Mouse (Mus musculus) CH12.LX (cell line): Measurements from ENCODE around the gene Suclg2. TPM values are rescaled to one million over a fixed set of nuclear protein-coding genes. Genes with fewer than 3 reads are reported as not detected.

Source experiments
- DNase-seq: peaks from one replicate; pipeline ENCODE4 v3.0.0-alpha.2; 2013; ENCODE audit errors: extremely low read depth
- H3K27ac ChIP-seq: 2 replicates; pipeline ENCODE4 v1.5.1; 2012; ENCODE audit warnings: low read depth, mild to moderate bottlenecking, control low read depth, moderate library complexity; ENCODE audit not compliant: insufficient read depth
- H3K27me3 ChIP-seq: replicated peaks from 2 replicates; pipeline ENCODE3; 2012; ENCODE audit warnings: inconsistent platforms
- H3K36me3 ChIP-seq, 2 experiments: replicated peaks in 1 of 2; 2 replicates each; pipeline versions ENCODE3 to v1.6.1; 2012; ENCODE audit warnings: inconsistent platforms in 1 of 2, low read length in 1 of 2, mild to moderate bottlenecking in 1 of 2, mixed read lengths in 1 of 2, moderate library complexity in 1 of 2; ENCODE audit not compliant: control insufficient read depth in 1 of 2, insufficient read depth in 1 of 2
- H3K4me1 ChIP-seq, 2 experiments: 2 replicates each; pipeline ENCODE4 v1.6.1; 2012; ENCODE audit warnings: inconsistent platforms in 1 of 2, moderate library complexity in 1 of 2; ENCODE audit not compliant: insufficient read depth in 2 of 2, control insufficient read depth in 1 of 2
- H3K4me2 ChIP-seq: 2 replicates; pipeline ENCODE4 v1.6.1; 2012; ENCODE audit warnings: low read depth, mild to moderate bottlenecking, control low read depth; ENCODE audit not compliant: poor library complexity, insufficient read depth, severe bottlenecking
- H3K4me3 ChIP-seq, 3 experiments: fragments of 150-350 bp in 1 of 3; sonication (generic) in 1 of 3; replicated peaks in 1 of 3; 2 replicates each; pipeline versions ENCODE3 to v1.5.1; 2011 to 2012; ENCODE audit warnings: low read depth in 2 of 3, low read length in 2 of 3, mild to moderate bottlenecking in 2 of 3, moderate library complexity in 2 of 3, control low read depth in 1 of 3, improper control_type of control experiment in 1 of 3, inconsistent platforms in 1 of 3, mixed read lengths in 1 of 3; ENCODE audit not compliant: poor library complexity in 1 of 3
- H3K79me2 ChIP-seq: replicated peaks from 2 replicates; pipeline ENCODE4 v1.6.1; 2012; ENCODE audit warnings: mild to moderate bottlenecking, moderate library complexity; ENCODE audit not compliant: control insufficient read depth, poor library complexity, insufficient read depth, severe bottlenecking; ENCODE audit errors: extremely low read depth
- H3K9ac ChIP-seq: 2 replicates; pipeline ENCODE4 v1.6.1; 2012; ENCODE audit warnings: low read depth, mild to moderate bottlenecking, control low read depth, moderate library complexity; ENCODE audit not compliant: insufficient read depth
- H3K9me3 ChIP-seq: replicated peaks from 2 replicates; pipeline ENCODE3; 2012; ENCODE audit warnings: low read length, inconsistent platforms, mixed read lengths
- CHD1 ChIP-seq: IDR thresholded peaks from 2 replicates; pipeline ENCODE4 v1.6.1; 2012; ENCODE audit warnings: low read depth, low read length, improper control_type of control experiment, inconsistent platforms
- CTCF ChIP-seq, 2 experiments: IDR thresholded peaks in 1 of 2; conservative IDR thresholded peaks in 1 of 2; 2 replicates each; pipeline ENCODE4 v1.5.1; 2011 to 2012; ENCODE audit warnings: low read depth in 2 of 2, low read length in 2 of 2, improper control_type of control experiment in 1 of 2, inconsistent platforms in 1 of 2, mild to moderate bottlenecking in 1 of 2, moderate library complexity in 1 of 2
- E2F4 ChIP-seq: IDR thresholded peaks from 2 replicates; pipeline ENCODE4 v1.6.1; 2011; ENCODE audit warnings: low read depth, low read length, improper control_type of control experiment; ENCODE audit not compliant: insufficient replicate concordance
- ELF1 ChIP-seq: IDR thresholded peaks from 2 replicates; pipeline ENCODE4 v1.6.1; 2014; ENCODE audit warnings: low read depth, mild to moderate bottlenecking, inconsistent platforms, low read length, improper control_type of control experiment
- EP300 ChIP-seq: IDR thresholded peaks from 2 replicates; pipeline ENCODE4 v1.6.1; 2011; ENCODE audit warnings: low read length, improper control_type of control experiment
- ETS1 ChIP-seq: conservative IDR thresholded peaks from 2 replicates; pipeline ENCODE4 v1.6.1; 2012; ENCODE audit warnings: low read depth, mild to moderate bottlenecking, inconsistent platforms, low read length, improper control_type of control experiment, moderate library complexity
- GABPA ChIP-seq: IDR thresholded peaks from 2 replicates; pipeline ENCODE4 v1.6.1; 2012; ENCODE audit warnings: low read depth, low read length, improper control_type of control experiment, inconsistent platforms; ENCODE audit not compliant: insufficient replicate concordance
- HCFC1 ChIP-seq: IDR thresholded peaks from 2 replicates; pipeline ENCODE4 v1.6.1; 2012; ENCODE audit warnings: low read depth, mild to moderate bottlenecking, inconsistent platforms, low read length, improper control_type of control experiment
- IRF4 ChIP-seq: IDR thresholded peaks from 2 replicates; pipeline ENCODE4 v1.6.1; 2014; ENCODE audit warnings: low read depth, mild to moderate bottlenecking, inconsistent platforms, low read length, improper control_type of control experiment
- JUN ChIP-seq: IDR thresholded peaks from 2 replicates; pipeline ENCODE4 v1.6.1; 2011; ENCODE audit warnings: low read depth, mild to moderate bottlenecking, low read length, improper control_type of control experiment, moderate library complexity; ENCODE audit not compliant: insufficient read depth
- MAFK ChIP-seq: IDR thresholded peaks from 2 replicates; pipeline ENCODE4 v1.6.1; 2011; ENCODE audit warnings: low read length, improper control_type of control experiment; ENCODE audit not compliant: insufficient replicate concordance
- MAX ChIP-seq: IDR thresholded peaks from 2 replicates; pipeline ENCODE4 v1.6.1; 2011; ENCODE audit warnings: low read length, improper control_type of control experiment
- MAZ ChIP-seq: IDR thresholded peaks from 2 replicates; pipeline ENCODE4 v1.6.1; 2012; ENCODE audit warnings: low read depth, mild to moderate bottlenecking, inconsistent platforms, low read length, improper control_type of control experiment, moderate library complexity
- MXI1 ChIP-seq: IDR thresholded peaks from 2 replicates; pipeline ENCODE4 v1.6.1; 2011; ENCODE audit warnings: mild to moderate bottlenecking, low read depth, low read length, improper control_type of control experiment
- NRF1 ChIP-seq: IDR thresholded peaks from 2 replicates; pipeline ENCODE4 v1.6.1; 2014; ENCODE audit warnings: low read depth, mild to moderate bottlenecking, inconsistent platforms, low read length, improper control_type of control experiment, moderate library complexity
- POLR2A ChIP-seq: IDR thresholded peaks from 2 replicates; pipeline ENCODE4 v1.6.1; 2011; ENCODE audit warnings: low read depth, mild to moderate bottlenecking, improper control_type of control experiment, low read length
- POLR2AphosphoS2 ChIP-seq: IDR thresholded peaks from 2 replicates; pipeline ENCODE4 v1.6.1; 2011; ENCODE audit warnings: low read depth, low read length, improper control_type of control experiment
- RAD21 ChIP-seq: IDR thresholded peaks from 2 replicates; pipeline ENCODE4 v1.6.1; 2011; ENCODE audit warnings: low read depth, mild to moderate bottlenecking, low read length, improper control_type of control experiment, moderate library complexity
- RCOR1 ChIP-seq: conservative IDR thresholded peaks from 2 replicates; pipeline ENCODE4 v1.6.1; 2012; ENCODE audit warnings: low read depth, mild to moderate bottlenecking, inconsistent platforms, low read length, improper control_type of control experiment
- SIN3A ChIP-seq: IDR thresholded peaks from 2 replicates; pipeline ENCODE4 v1.6.1; 2012; ENCODE audit warnings: low read length, improper control_type of control experiment, inconsistent platforms
- SMC3 ChIP-seq: IDR thresholded peaks from 2 replicates; pipeline ENCODE4 v1.6.1; 2011; ENCODE audit warnings: low read depth, low read length, improper control_type of control experiment
- TBP ChIP-seq: conservative IDR thresholded peaks from 2 replicates; pipeline ENCODE4 v1.6.1; 2011; ENCODE audit warnings: low read depth, low read length, improper control_type of control experiment
- TCF12 ChIP-seq: IDR thresholded peaks from 2 replicates; pipeline ENCODE4 v1.6.1; 2014; ENCODE audit warnings: low read depth, mild to moderate bottlenecking, inconsistent platforms, low read length, improper control_type of control experiment
- USF1 ChIP-seq: IDR thresholded peaks from 2 replicates; pipeline ENCODE4 v1.6.1; 2014; ENCODE audit warnings: low read depth, mild to moderate bottlenecking, inconsistent platforms, low read length, improper control_type of control experiment
- ZMIZ1 ChIP-seq: IDR thresholded peaks from 2 replicates; pipeline ENCODE4 v1.6.1; 2012; ENCODE audit warnings: low read depth, mild to moderate bottlenecking, inconsistent platforms, low read length, improper control_type of control experiment
- ZNF384 ChIP-seq: IDR thresholded peaks from 2 replicates; pipeline ENCODE4 v1.6.1; 2012; ENCODE audit warnings: low read depth, low read length, improper control_type of control experiment, inconsistent platforms
- dilution Hi-C: fragments of 300-500 bp; cut with MboI; formaldehyde crosslinking; loops from 2 replicates; pipeline ENCODE4 v1.14.3; 2020; ENCODE audit warnings: low sequenced_read_pairs; ENCODE audit not compliant: extremely low pct_unique_long_range_greater_than_20kb, extremely low pct_ligation_motif_present
- in situ Hi-C: fragments of 300-500 bp; cut with MboI; formaldehyde crosslinking; loops from 3 replicates; pipeline ENCODE4 v1.14.3; 2019; ENCODE audit warnings: low sequenced_read_pairs, low pct_ligation_motif_present, low pct_unique_long_range_greater_than_20kb, mixed read lengths
- polyA plus RNA-seq: library from polyadenylated mRNA; unstranded; fragments of >175 nt; gene quantifications from 2 replicates; pipeline ENCODE4 v1.2.1, GENCODE M21; 2012; ENCODE audit warnings: low read depth; ENCODE audit not compliant: insufficient read length
- total RNA-seq, 2 experiments: library from RNA; depleted of rRNA; stranded (reverse); fragments of 300-350 nt in 1 of 2; fragments of >200 nt in 1 of 2; gene quantifications; 2 replicates each; pipeline ENCODE4 v1.2.3; 2012 to 2014

Suclg2 gene
- total and polyA plus RNA-seq, 3 experiments = 46.5 to 86.2 (median 48.3) TPM

DNA sequence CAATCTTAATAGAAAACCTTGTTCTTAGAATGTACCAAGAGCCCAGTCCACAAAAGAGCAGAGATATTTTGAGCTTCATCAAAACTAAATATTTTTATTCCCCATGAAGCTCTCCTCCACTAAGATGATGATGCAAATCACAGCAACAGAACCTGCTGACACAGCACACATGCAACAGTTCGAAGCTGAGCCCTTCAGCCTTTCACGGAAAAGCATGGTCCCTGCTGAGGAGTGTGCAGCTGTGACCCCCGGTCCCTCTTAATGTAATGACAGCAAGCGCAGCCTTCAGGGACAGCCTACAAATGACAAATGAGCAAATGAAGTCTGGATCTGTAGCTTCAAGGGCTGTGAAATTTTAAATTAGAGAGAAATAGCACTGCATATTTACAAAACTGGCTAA, 128.1 kb downstream of the Suclg2 start:
- Histone ChIP-seq H3K4me2 (no peak overlapping the region), H3K27me3 (no peaks in the 10 kb centered on the region), H3K79me2 (no peaks in the 10 kb centered on the region), H3K27ac (no peak overlapping the region), H3K9ac (no peak overlapping the region), H3K36me3 (peaks cover 11 to 66% of the 10 kb centered on the region in 2 experiments), H3K4me3 (no peak overlapping the region), H3K9me3 (no peaks in the 10 kb centered on the region), H3K4me1 (peaks cover 0 to 9% of the 10 kb centered on the region in 2 experiments; a peak in 1 of 4 replicates)
- dilution Hi-C loops = no loop called here
- DNase-seq = no peak
- TF ChIP-seq POLR2AphosphoS2 (no peak), SIN3A (no peak), ZMIZ1 (no peak), ETS1 (no peak), HCFC1 (no peak), MAFK (no peak), CTCF (conservative IDR thresholded peaks at IDR 0.05 in 1 of 2, IDR thresholded peaks at IDR 0.05 in 1 of 2; ENCODE audit: low read depth in 2 of 2, low read length in 2 of 2) (no peak), ELF1 (no peak), MAZ (no peak), GABPA (no peak), RCOR1 (no peak), ZNF384 (no peak), RAD21 (no peak), EP300 (no peak), USF1 (no peak), TCF12 (no peak)
- in situ Hi-C loops = no loop called here

DNA sequence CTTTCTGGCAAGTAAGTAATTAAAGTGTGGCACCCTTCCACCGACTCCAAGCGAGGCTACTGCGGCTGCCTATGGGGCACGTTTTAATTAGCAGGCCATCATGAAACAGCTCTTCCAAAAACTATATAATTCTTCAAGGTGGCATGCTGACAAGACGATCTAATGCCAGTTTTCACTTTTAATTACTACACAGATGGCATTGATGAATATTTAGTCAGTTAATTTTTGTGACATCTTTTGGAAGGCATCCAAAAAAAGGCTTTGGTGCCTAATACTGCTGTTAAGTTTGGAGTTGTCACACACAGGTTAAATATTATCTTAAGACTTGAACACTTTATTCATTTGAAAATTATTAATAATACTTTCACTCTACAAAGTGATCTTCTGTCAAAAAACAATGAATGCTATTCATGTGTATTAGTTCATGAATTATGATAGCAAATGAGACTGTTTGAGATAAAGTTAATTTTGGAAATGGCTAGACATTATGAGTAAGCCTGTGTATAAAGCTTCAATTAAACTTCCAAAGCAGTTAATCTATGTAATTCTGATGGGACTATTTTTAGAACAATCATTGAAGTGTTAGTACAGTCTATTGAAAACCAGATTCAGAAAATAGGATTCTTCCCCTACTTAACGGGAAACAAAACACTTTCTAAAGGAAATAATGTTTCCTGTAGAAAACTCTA, 131.3 kb downstream of the Suclg2 start:
- no peaks in the 10 kb centered on the region for H3K79me2 ChIP-seq
- H3K36me3 ChIP-seq = peaks cover 3 to 60% of the 10 kb centered on the region in 2 experiments
- in situ Hi-C loops = no loop called here
- no peak for TF ChIP-seq TBP
- no peak for TF ChIP-seq IRF4
- no peak for TF ChIP-seq ETS1
- no peak for TF ChIP-seq MXI1
- TF ChIP-seq MAZ = no peak
- TF ChIP-seq USF1 = no peak
- TF ChIP-seq MAFK = no peak
- TF ChIP-seq MAX = no peak
- no peak for TF ChIP-seq EP300
- no peak for TF ChIP-seq E2F4
- no peak for TF ChIP-seq POLR2A
- no peak for TF ChIP-seq SMC3
- TF ChIP-seq CHD1 = no peak
- TF ChIP-seq HCFC1 = no peak
- no peak for TF ChIP-seq SIN3A
- no peak for TF ChIP-seq GABPA
- TF ChIP-seq JUN = no peak
- TF ChIP-seq NRF1 = no peak
- TF ChIP-seq ZNF384 = no peak
- TF ChIP-seq CTCF (conservative IDR thresholded peaks at IDR 0.05 in 1 of 2, IDR thresholded peaks at IDR 0.05 in 1 of 2; ENCODE audit: low read depth in 2 of 2, low read length in 2 of 2) = no peak
- H3K4me2 ChIP-seq = no peak overlapping the region
- no peak for DNase-seq
- dilution Hi-C loops = no loop called here
- no peak overlapping the region for H3K9ac ChIP-seq
- H3K4me3 ChIP-seq = no peak overlapping the region
- H3K4me1 ChIP-seq = peaks cover 0 to 18% of the 10 kb centered on the region in 2 experiments; a peak in 1 of 4 replicates
- no peak overlapping the region for H3K27ac ChIP-seq
- H3K27me3 ChIP-seq = no peaks in the 10 kb centered on the region
- H3K9me3 ChIP-seq = no peaks in the 10 kb centered on the region
